Mouse (Mus musculus): ENCODE results near the gene 3830417A13Rik. TPM values are rescaled to one million over a fixed set of nuclear protein-coding genes. Genes with fewer than 3 reads are reported as not detected.

3830417A13Rik gene
- 0.45 and 0.49 TPM in 2 replicates for polyA plus RNA-seq (2016; fragmentation: Nextera tagmentation; extraction: Ambion mirVana)

DNA sequence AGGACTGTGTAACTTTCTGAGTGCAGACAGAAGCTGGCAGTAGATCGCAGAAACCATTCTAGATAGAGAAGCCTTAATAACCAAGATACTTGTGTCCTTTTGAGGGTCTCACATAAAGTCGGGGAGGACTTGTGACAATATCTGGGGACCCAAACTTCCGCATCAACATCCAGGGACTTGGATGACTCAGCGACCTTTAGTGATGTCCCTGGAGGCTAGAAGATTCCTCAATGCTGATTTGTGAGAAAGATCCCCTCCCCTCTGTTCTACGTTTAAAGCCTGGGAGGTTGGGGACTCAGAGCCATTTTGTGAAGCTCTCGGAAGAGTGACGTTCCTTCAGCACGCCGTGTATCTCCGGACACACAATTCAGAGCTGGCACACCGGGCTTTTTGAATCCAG, at the start of gene 3830417A13Rik:
3830417A13Rik (plus strand) TSS at position 301 of the 400 bp plus-strand sequence.
- no peaks in the 10 kb centered on the region for H3K27me3 ChIP-seq (ENCODE audit: low read depth, poor library complexity, severe bottlenecking)
- no peaks in the 10 kb centered on the region for H3K4me1 ChIP-seq
- DNase-seq (ENCODE audit: low spot score): no peak
- H3K4me3 ChIP-seq: no peak within 1 kb of the TSS
- no peak within 1 kb of the TSS for H3K27ac ChIP-seq
- H3K9me3 ChIP-seq (replicated peaks): no peaks in the 10 kb centered on the region
- no peaks in the 10 kb centered on the region for H3K36me3 ChIP-seq
- 90% methylated on average over 11 of the region's 11 CpGs for WGBS

DNA sequence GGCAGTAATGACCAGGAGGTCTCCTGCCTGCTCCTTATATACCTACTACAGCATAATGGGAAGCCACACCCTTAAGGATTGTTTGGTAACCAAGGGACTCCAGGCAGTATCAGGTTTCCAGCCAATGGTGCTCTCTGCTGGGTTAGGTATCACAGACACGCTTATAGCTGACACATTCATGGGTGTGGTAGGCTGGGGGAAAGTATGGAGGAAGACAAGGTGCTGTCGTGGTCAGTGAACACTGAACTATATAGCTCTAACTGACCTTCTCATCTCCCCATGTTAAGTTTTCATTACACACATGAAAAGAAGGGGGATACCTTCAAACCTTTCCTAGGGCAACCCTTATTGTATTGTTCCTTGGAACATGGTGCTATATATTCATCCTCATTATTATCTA, 21.2 kb upstream of the 3830417A13Rik start, which contains the start of gene Gm6760:
Gm6760 (minus strand) TSS at position 101 of the 400 bp plus-strand sequence.
- no peaks in the 10 kb centered on the region for H3K27me3 ChIP-seq (ENCODE audit: low read depth, poor library complexity, severe bottlenecking)
- H3K27ac ChIP-seq: no peak within 1 kb of the TSS
- H3K9me3 ChIP-seq (replicated peaks): no peaks in the 10 kb centered on the region
- H3K36me3 ChIP-seq: no peaks in the 10 kb centered on the region
- no peak within 1 kb of the TSS for H3K4me3 ChIP-seq
- no peak for DNase-seq (ENCODE audit: low spot score)
- 75% methylated on average over 2 of the region's 2 CpGs for WGBS
- H3K4me1 ChIP-seq: no peaks in the 10 kb centered on the region

DNA sequence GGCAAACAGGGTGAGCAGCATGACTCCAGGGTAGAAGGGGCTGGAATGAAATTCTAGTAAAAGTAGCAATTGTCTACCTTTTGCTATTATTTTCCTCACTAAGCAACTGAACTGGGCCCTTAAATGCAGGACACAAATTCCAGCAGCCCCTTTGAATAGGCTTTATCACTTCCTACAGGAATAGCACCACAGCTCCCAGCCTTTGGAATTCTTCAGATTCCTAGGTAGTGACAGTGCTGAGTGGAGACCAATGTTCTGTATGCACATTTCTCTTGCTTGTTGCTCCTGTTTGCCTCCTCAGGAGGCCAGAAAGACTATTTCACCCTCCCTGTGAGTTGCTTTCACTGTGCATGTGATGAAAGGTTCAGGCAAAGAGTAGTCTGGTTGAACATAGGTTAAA, 7.9 kb downstream of the 3830417A13Rik start:
- no peak overlapping the region for H3K27ac ChIP-seq
- H3K27me3 ChIP-seq (ENCODE audit: low read depth, poor library complexity, severe bottlenecking): no peaks in the 10 kb centered on the region
- H3K36me3 ChIP-seq: no peaks in the 10 kb centered on the region
- no peak overlapping the region for H3K4me3 ChIP-seq
- no peak for DNase-seq (ENCODE audit: low spot score)
- H3K4me1 ChIP-seq: no peaks in the 10 kb centered on the region
- H3K9me3 ChIP-seq (replicated peaks): no peaks in the 10 kb centered on the region

Other genes with a start within 250 kb of the 3830417A13Rik start
- gene Gm6760, start 21.4 kb upstream of the 3830417A13Rik start, polyA plus RNA-seq (2016; fragmentation: Nextera tagmentation; extraction: Ambion mirVana): not detected in 2 replicates
- gene Slitrk4, start 103.4 kb downstream of the 3830417A13Rik start, polyA plus RNA-seq (2016; fragmentation: Nextera tagmentation; extraction: Ambion mirVana): 0.70 and 0.81 TPM in 2 replicates